Mouse (Mus musculus): Measurements from ENCODE around the gene Asic3.

DNA sequence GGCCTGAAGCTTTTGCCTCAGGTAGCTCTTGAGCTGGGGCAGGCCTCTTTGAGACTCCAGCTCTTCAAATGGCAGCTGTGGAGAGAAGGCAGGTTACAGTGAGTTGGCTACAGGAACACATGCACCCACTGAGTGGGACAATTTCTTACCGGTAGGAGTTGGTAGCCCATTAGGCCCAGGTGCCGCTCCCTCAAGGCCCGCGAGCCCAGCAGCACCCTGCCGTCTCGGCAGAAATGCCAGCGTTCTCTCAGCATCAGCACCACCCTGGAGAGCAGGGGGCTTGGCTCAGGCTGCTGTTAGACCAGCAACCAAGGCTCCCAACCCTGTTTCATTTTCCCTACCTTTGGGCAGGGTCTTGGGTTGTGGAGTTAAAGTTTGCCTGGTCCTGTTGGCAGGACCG lies 28.0 kb downstream of the Asic3 start:
- TF ChIP-seq CTCF (IDR thresholded peaks at IDR 0.05; ENCODE audit: low read depth, low read length) (no peak), EP300 (IDR thresholded peaks at IDR 0.05; ENCODE audit: insufficient read depth, low read depth, low read length) (no peak), POLR2A (IDR thresholded peaks at IDR 0.05; ENCODE audit: insufficient read depth, low read length) (no peak)
